Mouse (Mus musculus): Measurements from ENCODE around the gene Unc80. TPM values are rescaled to one million over a fixed set of nuclear protein-coding genes. Genes with fewer than 3 reads are reported as not detected.
"Not testable (repeated sequence)": the region's sequence is repeated elsewhere in the genome, so short reads cannot be mapped to it uniquely, and the experiment has no call there.

Gene Unc80
- polyA plus RNA-seq, 1 experiment = not detected

DNA sequence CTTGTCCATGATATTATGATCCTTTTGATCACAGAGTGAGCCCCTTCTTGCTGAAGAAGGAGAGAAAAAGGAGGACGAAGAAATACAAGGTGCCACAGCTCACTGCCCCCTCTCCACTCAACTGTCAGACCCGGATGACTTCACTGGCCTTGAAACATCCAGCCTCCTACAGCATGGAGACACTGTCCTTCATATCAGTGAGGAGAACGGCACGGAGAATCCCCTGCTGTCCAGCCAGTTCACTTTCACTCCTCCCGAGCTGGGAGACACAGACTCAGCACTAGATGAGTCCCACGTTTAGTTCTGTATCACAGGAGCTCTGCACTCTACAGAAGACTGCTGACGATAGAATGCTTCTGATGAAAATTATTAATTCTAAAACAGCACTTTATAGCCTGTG is 227.1 kb downstream of the Unc80 start:
- no peak overlapping the region for H3ac ChIP-seq (ENCODE audit: control insufficient read depth, insufficient read length, low read depth)
- TF ChIP-seq FOSL1 (IDR thresholded peaks at IDR 0.05; ENCODE audit: insufficient read depth, low read length, poor library complexity, severe bottlenecking) = no peak
- TF ChIP-seq MYOD1 (IDR thresholded peaks at IDR 0.05; ENCODE audit: control insufficient read depth, insufficient read length, low read depth) = no peak
- TF ChIP-seq USF1 (IDR thresholded peaks at IDR 0.05; ENCODE audit: low read depth) = no peak
- TF ChIP-seq MYOG (IDR thresholded peaks at IDR 0.05; ENCODE audit: control insufficient read depth, extremely low read depth, insufficient read length) = no peak
- TF ChIP-seq CTCF (IDR thresholded peaks at IDR 0.05; ENCODE audit: control insufficient read depth, insufficient read depth, insufficient read length) = no peak
- TF ChIP-seq CEBPB (IDR thresholded peaks at IDR 0.05; ENCODE audit: low read depth) = no peak
- TF ChIP-seq MAX (IDR thresholded peaks at IDR 0.05) = no peak
- no peak overlapping the region for H3K4me3 ChIP-seq (ENCODE audit: insufficient read depth, poor library complexity, severe bottlenecking)

DNA sequence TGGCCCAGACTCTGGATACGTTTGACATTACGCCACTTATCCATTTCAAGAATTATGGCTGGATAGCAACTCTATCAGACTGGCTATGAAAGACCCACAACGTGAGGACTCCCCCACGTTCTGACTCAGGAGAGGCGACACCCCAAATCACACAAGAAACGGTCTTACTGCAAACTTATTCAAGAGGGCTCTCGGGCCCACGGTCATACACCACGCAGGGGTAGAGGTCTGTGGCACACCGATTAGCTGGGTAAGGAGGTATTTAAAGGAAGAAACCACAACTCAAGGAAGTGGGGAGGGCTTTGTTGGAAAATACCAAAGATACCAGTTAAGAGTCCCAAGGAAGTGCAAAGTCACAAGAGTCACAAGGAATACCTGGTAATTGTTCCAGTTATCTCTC is 231.5 kb downstream of the Unc80 start:
- not testable (repeated sequence) for H3K4me3 ChIP-seq (ENCODE audit: insufficient read depth, poor library complexity, severe bottlenecking); H3K27me3 ChIP-seq (ENCODE audit: control insufficient read depth, insufficient read depth, insufficient read length); H3K36me3 ChIP-seq (ENCODE audit: control insufficient read depth, insufficient read depth); H3ac ChIP-seq (ENCODE audit: control insufficient read depth, insufficient read length, low read depth)
- Histone ChIP-seq H3K79me2 (ENCODE audit: control insufficient read depth, insufficient read depth) (peaks cover 39% of the 10 kb centered on the region), H3K79me3 (ENCODE audit: low read depth) (peaks cover 16% of the 10 kb centered on the region)

More for the DNA sequence above, 227.1 kb downstream of the Unc80 start:
- no peaks in the 10 kb centered on the region for H3K27me3 ChIP-seq (ENCODE audit: control insufficient read depth, insufficient read depth, insufficient read length)
- H3K79me3 ChIP-seq (ENCODE audit: low read depth) = no peaks in the 10 kb centered on the region
- H3K36me3 ChIP-seq (ENCODE audit: control insufficient read depth, insufficient read depth) = no peaks in the 10 kb centered on the region
- H3K79me2 ChIP-seq (ENCODE audit: control insufficient read depth, insufficient read depth) = no peaks in the 10 kb centered on the region

DNA sequence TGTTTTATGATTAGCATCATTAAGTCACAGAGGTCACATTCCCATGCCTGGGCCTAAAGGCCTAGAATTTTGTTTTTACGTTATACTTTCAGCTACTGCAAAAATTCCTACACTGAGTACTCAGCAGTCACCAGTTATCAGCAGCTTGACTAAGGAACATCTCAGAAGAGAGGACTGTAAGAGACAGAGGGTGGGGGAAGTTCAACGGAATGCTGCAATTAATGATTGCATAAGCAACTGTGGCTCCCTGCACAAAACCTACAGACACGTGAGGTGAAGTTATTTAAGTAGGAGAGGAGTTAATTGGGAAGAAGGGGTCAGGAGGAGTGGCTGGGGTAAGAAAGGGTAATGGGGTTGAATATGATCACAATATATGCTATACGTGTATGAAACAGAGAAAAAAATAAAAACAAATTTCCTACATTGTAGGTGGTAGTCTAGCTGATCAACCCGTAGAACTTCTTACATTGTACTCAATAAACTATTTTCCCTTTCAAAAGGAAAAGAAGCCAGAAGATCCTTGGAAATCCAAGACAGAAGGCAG is 232.1 kb downstream of the Unc80 start:
- Histone ChIP-seq H3K79me3 (ENCODE audit: low read depth) (peaks cover 16% of the 10 kb centered on the region), H3K36me3 (ENCODE audit: control insufficient read depth, insufficient read depth) (no peaks in the 10 kb centered on the region), H3K27me3 (ENCODE audit: control insufficient read depth, insufficient read depth, insufficient read length) (no peaks in the 10 kb centered on the region), H3K4me3 (ENCODE audit: insufficient read depth, poor library complexity, severe bottlenecking) (peak overlapping the region; percentile 61), H3K79me2 (ENCODE audit: control insufficient read depth, insufficient read depth) (peaks cover 45% of the 10 kb centered on the region), H3ac (ENCODE audit: control insufficient read depth, insufficient read length, low read depth) (no peak overlapping the region)
- no peak for TF ChIP-seq MAX (IDR thresholded peaks at IDR 0.05)
- TF ChIP-seq MYOG (IDR thresholded peaks at IDR 0.05; ENCODE audit: control insufficient read depth, extremely low read depth, insufficient read length) = no peak
- TF ChIP-seq USF1 (IDR thresholded peaks at IDR 0.05; ENCODE audit: low read depth) = no peak
- no peak for TF ChIP-seq CTCF (IDR thresholded peaks at IDR 0.05; ENCODE audit: control insufficient read depth, insufficient read depth, insufficient read length)
- no peak for TF ChIP-seq MYOD1 (IDR thresholded peaks at IDR 0.05; ENCODE audit: control insufficient read depth, insufficient read length, low read depth)
- TF ChIP-seq CEBPB (IDR thresholded peaks at IDR 0.05; ENCODE audit: low read depth) = no peak
- TF ChIP-seq FOSL1 (IDR thresholded peaks at IDR 0.05; ENCODE audit: insufficient read depth, low read length, poor library complexity, severe bottlenecking) = no peak

DNA sequence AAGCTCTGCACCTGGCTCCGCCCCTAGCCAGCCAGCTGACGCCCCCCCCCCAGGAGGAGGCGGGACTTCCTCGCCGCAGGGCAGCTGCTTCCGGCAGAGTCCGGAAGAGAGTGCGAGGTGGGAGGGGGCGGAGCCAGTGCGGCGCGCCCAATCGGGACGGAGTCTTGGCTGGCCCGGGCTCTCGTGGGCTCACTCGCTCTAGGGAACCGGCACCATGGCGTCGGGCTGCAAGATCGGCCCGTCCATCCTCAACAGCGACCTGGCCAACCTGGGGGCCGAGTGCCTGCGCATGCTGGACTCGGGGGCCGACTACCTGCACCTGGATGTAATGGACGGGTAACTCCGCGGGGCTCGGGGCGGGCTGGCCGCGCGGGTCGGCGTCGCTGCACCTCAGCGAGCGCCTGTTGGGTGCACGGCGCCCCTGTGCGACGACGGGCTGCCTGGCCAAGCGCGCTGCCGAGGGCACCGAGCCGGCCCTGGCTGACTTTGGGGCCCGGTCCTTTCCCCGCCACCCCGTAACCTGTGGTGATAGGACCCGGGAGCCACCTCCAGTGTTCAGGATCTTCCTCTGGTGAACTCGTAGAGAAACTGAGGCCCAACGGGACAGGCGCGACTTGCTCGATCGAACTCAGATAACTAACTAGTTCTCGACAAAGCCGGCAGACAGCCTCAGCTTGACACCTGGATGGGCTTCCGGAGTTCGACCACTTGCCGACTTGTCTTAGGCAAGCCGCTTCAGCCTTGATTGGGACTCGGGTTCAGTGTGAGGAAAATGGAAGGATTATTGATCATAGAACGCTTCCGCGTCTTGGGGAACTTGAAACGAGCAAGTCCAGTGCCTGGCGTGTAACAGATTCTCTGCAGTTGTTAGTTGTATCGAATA is 232.8 kb downstream of the Unc80 start, which contains the start of gene Rpe:
Rpe (plus strand) TSS at position 139 of the 883 bp plus-strand sequence.
- peak within 1 kb of the TSS; percentile 68 for H3ac ChIP-seq (ENCODE audit: control insufficient read depth, insufficient read length, low read depth)
- H3K4me3 ChIP-seq (ENCODE audit: insufficient read depth, poor library complexity, severe bottlenecking) = peak within 1 kb of the TSS; percentile 61
- H3K36me3 ChIP-seq (ENCODE audit: control insufficient read depth, insufficient read depth) = no peaks in the 10 kb centered on the region
- TF ChIP-seq MYOG (IDR thresholded peaks at IDR 0.05; ENCODE audit: control insufficient read depth, extremely low read depth, insufficient read length) (no peak), MYOD1 (IDR thresholded peaks at IDR 0.05; ENCODE audit: control insufficient read depth, insufficient read length, low read depth) (peak; percentile 24), CTCF (IDR thresholded peaks at IDR 0.05; ENCODE audit: control insufficient read depth, insufficient read depth, insufficient read length) (peak; percentile 31), USF1 (IDR thresholded peaks at IDR 0.05; ENCODE audit: low read depth) (no peak)
- H3K27me3 ChIP-seq (ENCODE audit: control insufficient read depth, insufficient read depth, insufficient read length) = no peaks in the 10 kb centered on the region
- H3K79me2 ChIP-seq (ENCODE audit: control insufficient read depth, insufficient read depth) = peaks cover 48% of the 10 kb centered on the region
- peaks cover 16% of the 10 kb centered on the region for H3K79me3 ChIP-seq (ENCODE audit: low read depth)

DNA sequence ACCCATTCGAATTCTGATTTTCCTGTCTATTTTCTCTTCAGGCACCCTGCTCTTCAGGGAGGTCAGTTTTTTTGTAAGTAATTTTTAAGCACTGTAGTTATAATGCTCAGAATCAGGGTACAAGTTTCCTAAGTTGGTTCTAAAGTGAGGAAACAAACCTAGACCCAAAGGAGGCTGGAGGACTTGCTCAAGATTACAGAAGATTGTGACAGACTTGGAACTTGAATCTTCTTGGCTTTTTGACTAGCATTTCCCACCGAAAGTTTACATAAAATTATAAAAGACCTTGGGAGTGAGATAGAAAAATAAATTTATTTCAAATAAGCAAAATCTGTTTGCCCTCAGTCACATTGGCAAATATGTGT is 233.4 kb downstream of the Unc80 start:
- Histone ChIP-seq H3K79me3 (ENCODE audit: low read depth) (peaks cover 16% of the 10 kb centered on the region), H3K36me3 (ENCODE audit: control insufficient read depth, insufficient read depth) (no peaks in the 10 kb centered on the region), H3K79me2 (ENCODE audit: control insufficient read depth, insufficient read depth) (peaks cover 48% of the 10 kb centered on the region), H3K4me3 (ENCODE audit: insufficient read depth, poor library complexity, severe bottlenecking) (peak overlapping the region; percentile 61), H3K27me3 (ENCODE audit: control insufficient read depth, insufficient read depth, insufficient read length) (no peaks in the 10 kb centered on the region), H3ac (ENCODE audit: control insufficient read depth, insufficient read length, low read depth) (no peak overlapping the region)
- no peak for TF ChIP-seq MYOD1 (IDR thresholded peaks at IDR 0.05; ENCODE audit: control insufficient read depth, insufficient read length, low read depth)
- TF ChIP-seq CEBPB (IDR thresholded peaks at IDR 0.05; ENCODE audit: low read depth) = no peak
- TF ChIP-seq FOSL1 (IDR thresholded peaks at IDR 0.05; ENCODE audit: insufficient read depth, low read length, poor library complexity, severe bottlenecking) = no peak
- TF ChIP-seq MYOG (IDR thresholded peaks at IDR 0.05; ENCODE audit: control insufficient read depth, extremely low read depth, insufficient read length) = no peak
- no peak for TF ChIP-seq USF1 (IDR thresholded peaks at IDR 0.05; ENCODE audit: low read depth)
- TF ChIP-seq MAX (IDR thresholded peaks at IDR 0.05) = no peak
- no peak for TF ChIP-seq CTCF (IDR thresholded peaks at IDR 0.05; ENCODE audit: control insufficient read depth, insufficient read depth, insufficient read length)
